Mouse (Mus musculus) bone marrow macrophage, adult 2 months (primary cell): ENCODE results near the gene Fam196b. TPM values are rescaled to one million over a fixed set of nuclear protein-coding genes. Genes with fewer than 3 reads are reported as not detected.

Source experiments
- H3K27ac ChIP-seq: 2 replicates; pipeline ENCODE4 v1.5.1; 2012; ENCODE audit warnings: low read depth, low read length; ENCODE audit not compliant: insufficient read depth
- H3K4me1 ChIP-seq: 2 replicates; pipeline ENCODE4 v1.6.1; 2012; ENCODE audit warnings: low read length; ENCODE audit not compliant: control insufficient read depth, insufficient read depth
- H3K4me3 ChIP-seq: 2 replicates; pipeline ENCODE4 v1.5.1; 2012; ENCODE audit warnings: mild to moderate bottlenecking, low read length, moderate library complexity; ENCODE audit not compliant: insufficient read depth
- CTCF ChIP-seq: IDR thresholded peaks from 2 replicates; pipeline ENCODE4 v1.5.1; 2012; ENCODE audit warnings: low read depth, mild to moderate bottlenecking, low read length, moderate library complexity
- POLR2A ChIP-seq: IDR thresholded peaks from 2 replicates; pipeline ENCODE4 v1.6.1; 2012; ENCODE audit warnings: mild to moderate bottlenecking, low read depth, low read length, borderline replicate concordance
- polyA plus RNA-seq: library from polyadenylated mRNA; stranded (reverse); fragments of >200 nt; gene quantifications from 2 replicates; pipeline ENCODE4 v1.2.4, GENCODE M21; 2012; ENCODE audit not compliant: missing spikeins, insufficient read depth, insufficient read length

Gene Fam196b
- polyA plus RNA-seq, 1 experiment: not detected

- Histone ChIP-seq H3K27ac (no peak overlapping the region), H3K4me3 (no peak overlapping the region), H3K4me1 (peaks cover 14% of the 10 kb centered on the region)
- TF ChIP-seq CTCF (no peak), POLR2A (no peak)
Observed at GRCm38 (mm10) chr11:34430940-34431339, 116.3 kb downstream of the Fam196b start.

- H3K27ac ChIP-seq: no peak overlapping the region
- no peak overlapping the region for H3K4me3 ChIP-seq
- peaks cover 14% of the 10 kb centered on the region for H3K4me1 ChIP-seq
- TF ChIP-seq POLR2A (no peak), CTCF (no peak)
Observed at GRCm38 (mm10) chr11:34431371-34431770, 116.7 kb downstream of the Fam196b start.

- Histone ChIP-seq H3K4me1 (peaks cover 10% of the 10 kb centered on the region), H3K4me3 (no peak overlapping the region), H3K27ac (no peak overlapping the region)
- TF ChIP-seq POLR2A (no peak), CTCF (no peak)
Observed at GRCm38 (mm10) chr11:34431978-34432377, 117.4 kb downstream of the Fam196b start.

GRCm38 (mm10) chr11:34437446-34437845 is 122.8 kb downstream of the Fam196b start:
- Histone ChIP-seq H3K4me3 (no peak overlapping the region), H3K4me1 (no peaks in the 10 kb centered on the region), H3K27ac (no peak overlapping the region)
- TF ChIP-seq CTCF: no peak

GRCm38 (mm10) chr11:34438429-34438828 is 123.8 kb downstream of the Fam196b start:
- TF ChIP-seq CTCF (no peak), POLR2A (no peak)
- H3K27ac ChIP-seq: no peak overlapping the region

GRCm38 (mm10) chr11:34447891-34448290 is 133.3 kb downstream of the Fam196b start:
- Histone ChIP-seq H3K4me1 (no peaks in the 10 kb centered on the region), H3K27ac (no peak overlapping the region), H3K4me3 (no peak overlapping the region)
- TF ChIP-seq CTCF: no peak
- no peak for TF ChIP-seq POLR2A

More at GRCm38 (mm10) chr11:34438429-34438828, 123.8 kb downstream of the Fam196b start:
- Histone ChIP-seq H3K4me3 (no peak overlapping the region), H3K4me1 (no peaks in the 10 kb centered on the region)

GRCm38 (mm10) chr11:34449944-34450343 is 135.3 kb downstream of the Fam196b start:
- H3K4me1 ChIP-seq: no peaks in the 10 kb centered on the region
- no peak overlapping the region for H3K27ac ChIP-seq
- no peak overlapping the region for H3K4me3 ChIP-seq
- TF ChIP-seq POLR2A (no peak), CTCF (no peak)

- no peak for TF ChIP-seq CTCF
- TF ChIP-seq POLR2A: no peak
- Histone ChIP-seq H3K4me1 (no peaks in the 10 kb centered on the region), H3K27ac (no peak overlapping the region), H3K4me3 (no peak overlapping the region)
Observed at GRCm38 (mm10) chr11:34467056-34467455, 152.4 kb downstream of the Fam196b start.

GRCm38 (mm10) chr11:34468571-34468970 is 153.9 kb downstream of the Fam196b start:
- H3K4me1 ChIP-seq: no peaks in the 10 kb centered on the region
- TF ChIP-seq POLR2A: no peak
- TF ChIP-seq CTCF: no peak
- H3K27ac ChIP-seq: no peak overlapping the region
- H3K4me3 ChIP-seq: no peak overlapping the region

GRCm38 (mm10) chr11:34469792-34470191 is 155.2 kb downstream of the Fam196b start:
- Histone ChIP-seq H3K4me3 (no peak overlapping the region), H3K4me1 (no peaks in the 10 kb centered on the region), H3K27ac (no peak overlapping the region)
- no peak for TF ChIP-seq CTCF
- no peak for TF ChIP-seq POLR2A

Other genes with a start within 250 kb of the Fam196b start
- gene 4930469K13Rik, start 216.3 kb upstream of the Fam196b start, polyA plus RNA-seq: not detected in 2 replicates
- gene Foxi1, start 106.7 kb upstream of the Fam196b start, polyA plus RNA-seq: not detected in 2 replicates